Mouse (Mus musculus): ENCODE results near the gene Fam129a.

The Fam129a gene

GRCm38 (mm10) chr1:151570981-151571837, at the start of gene Fam129a:
TSS of gene Fam129a (plus strand) at chr1:151571186.
- in situ Hi-C loops (cut with MboI; ENCODE audit: low pct_unique_long_range_greater_than_20kb in 1 of 2, low sequenced_read_pairs in 2 of 2, unreplicated experiment in 1 of 2), result no loop called here

GRCm38 (mm10) chr1:151526701-151527100, 44.3 kb upstream of the Fam129a start:
- in situ Hi-C loops (cut with MboI; ENCODE audit: low pct_unique_long_range_greater_than_20kb in 1 of 2, low sequenced_read_pairs in 2 of 2, unreplicated experiment in 1 of 2), result no loop called here

GRCm38 (mm10) chr1:151543796-151544477, 27.0 kb upstream of the Fam129a start:
- in situ Hi-C loops (cut with MboI; ENCODE audit: low pct_unique_long_range_greater_than_20kb in 1 of 2, low sequenced_read_pairs in 2 of 2, unreplicated experiment in 1 of 2), result no loop called here

GRCm38 (mm10) chr1:151544581-151544980, 26.4 kb upstream of the Fam129a start:
- in situ Hi-C loops (cut with MboI; ENCODE audit: low pct_unique_long_range_greater_than_20kb in 1 of 2, low sequenced_read_pairs in 2 of 2, unreplicated experiment in 1 of 2), result no loop called here

- in situ Hi-C loops (cut with MboI; ENCODE audit: low pct_unique_long_range_greater_than_20kb in 1 of 2, low sequenced_read_pairs in 2 of 2, unreplicated experiment in 1 of 2), result no loop called here
Observed at GRCm38 (mm10) chr1:151545571-151545970, 25.4 kb upstream of the Fam129a start.

GRCm38 (mm10) chr1:151548896-151549610, 21.9 kb upstream of the Fam129a start:
- in situ Hi-C loops (cut with MboI; ENCODE audit: low pct_unique_long_range_greater_than_20kb in 1 of 2, low sequenced_read_pairs in 2 of 2, unreplicated experiment in 1 of 2), result no loop called here

GRCm38 (mm10) chr1:151549794-151550193, 21.2 kb upstream of the Fam129a start:
- in situ Hi-C loops (cut with MboI; ENCODE audit: low pct_unique_long_range_greater_than_20kb in 1 of 2, low sequenced_read_pairs in 2 of 2, unreplicated experiment in 1 of 2), result no loop called here

GRCm38 (mm10) chr1:151550587-151551479, 20.2 kb upstream of the Fam129a start:
- in situ Hi-C loops (cut with MboI; ENCODE audit: low pct_unique_long_range_greater_than_20kb in 1 of 2, low sequenced_read_pairs in 2 of 2, unreplicated experiment in 1 of 2), result no loop called here

- in situ Hi-C loops (cut with MboI; ENCODE audit: low pct_unique_long_range_greater_than_20kb in 1 of 2, low sequenced_read_pairs in 2 of 2, unreplicated experiment in 1 of 2), result loop anchor here (10.0 kb wide), 2 partner anchors 134 to 144 kb away; no protein-coding TSS in a partner anchor
Observed at GRCm38 (mm10) chr1:151560536-151560935, 10.4 kb upstream of the Fam129a start.

- in situ Hi-C loops (cut with MboI; ENCODE audit: low pct_unique_long_range_greater_than_20kb in 1 of 2, low sequenced_read_pairs in 2 of 2, unreplicated experiment in 1 of 2), result loop anchor here (10.0 kb wide), 2 partner anchors 131 to 141 kb away; no protein-coding TSS in a partner anchor
Observed at GRCm38 (mm10) chr1:151563401-151563800, 7.6 kb upstream of the Fam129a start.

GRCm38 (mm10) chr1:151563893-151564292, 7.1 kb upstream of the Fam129a start:
- in situ Hi-C loops (cut with MboI; ENCODE audit: low pct_unique_long_range_greater_than_20kb in 1 of 2, low sequenced_read_pairs in 2 of 2, unreplicated experiment in 1 of 2), result loop anchor here (10.0 kb wide), 2 partner anchors 131 to 141 kb away; no protein-coding TSS in a partner anchor

- in situ Hi-C loops (cut with MboI; ENCODE audit: low pct_unique_long_range_greater_than_20kb in 1 of 2, low sequenced_read_pairs in 2 of 2, unreplicated experiment in 1 of 2), result loop anchor here (10.0 kb wide), 2 partner anchors 130 to 140 kb away; no protein-coding TSS in a partner anchor
Observed at GRCm38 (mm10) chr1:151564377-151564776, 6.6 kb upstream of the Fam129a start.

- in situ Hi-C loops (cut with MboI; ENCODE audit: low pct_unique_long_range_greater_than_20kb in 1 of 2, low sequenced_read_pairs in 2 of 2, unreplicated experiment in 1 of 2), result loop anchor here (10.0 kb wide), 2 partner anchors 126 to 136 kb away; no protein-coding TSS in a partner anchor
Observed at GRCm38 (mm10) chr1:151568682-151569081, 2.3 kb upstream of the Fam129a start.

- in situ Hi-C loops (cut with MboI; ENCODE audit: low pct_unique_long_range_greater_than_20kb in 1 of 2, low sequenced_read_pairs in 2 of 2, unreplicated experiment in 1 of 2), result no loop called here
Observed at GRCm38 (mm10) chr1:151571838-151572578, 1.0 kb downstream of the Fam129a start.

GRCm38 (mm10) chr1:151572601-151573320, 1.8 kb downstream of the Fam129a start:
- in situ Hi-C loops (cut with MboI; ENCODE audit: low pct_unique_long_range_greater_than_20kb in 1 of 2, low sequenced_read_pairs in 2 of 2, unreplicated experiment in 1 of 2), result no loop called here

GRCm38 (mm10) chr1:151580200-151580982, 9.4 kb downstream of the Fam129a start:
- in situ Hi-C loops (cut with MboI; ENCODE audit: low pct_unique_long_range_greater_than_20kb in 1 of 2, low sequenced_read_pairs in 2 of 2, unreplicated experiment in 1 of 2), result no loop called here

All from mouse embryonic stem cell (cell line).